Mouse (Mus musculus): ENCODE data around the gene Cbwd1. TPM values are rescaled to one million over a fixed set of nuclear protein-coding genes. Genes with fewer than 3 reads are reported as not detected.

Cbwd1 gene
- polyA plus RNA-seq, 1 experiment = 45.4 TPM

GRCm38 (mm10) chr19:24971307-24971706, 9.9 kb upstream of the Cbwd1 start:
- Histone ChIP-seq H3K36me3 (ENCODE audit: control insufficient read depth, insufficient read depth, low read length, poor library complexity, severe bottlenecking) (no peaks in the 10 kb centered on the region), H3K9me3 (replicated peaks; ENCODE audit: control insufficient read depth, insufficient read depth, low read length, poor library complexity, severe bottlenecking) (no peaks in the 10 kb centered on the region), H3K27me3 (ENCODE audit: control insufficient read depth, insufficient read depth, low read length, poor library complexity, severe bottlenecking) (no peaks in the 10 kb centered on the region), H3K4me1 (ENCODE audit: control insufficient read depth, insufficient read depth, low read length) (no peaks in the 10 kb centered on the region), H3K4me3 (ENCODE audit: low read depth, low read length) (no peak overlapping the region), H3K9ac (ENCODE audit: low read depth, poor library complexity, severe bottlenecking) (no peak overlapping the region), H3K27ac (ENCODE audit: insufficient read depth, low read length) (no peak overlapping the region)
- TF ChIP-seq EP300 (IDR thresholded peaks at IDR 0.05; ENCODE audit: insufficient read depth, low read depth, low read length) (no peak), POLR2A (IDR thresholded peaks at IDR 0.05; ENCODE audit: insufficient read depth, low read length) (no peak), CTCF (IDR thresholded peaks at IDR 0.05; ENCODE audit: low read depth, low read length) (no peak)

- Histone ChIP-seq H3K9ac (ENCODE audit: low read depth, poor library complexity, severe bottlenecking) (no peak overlapping the region), H3K4me1 (ENCODE audit: control insufficient read depth, insufficient read depth, low read length) (no peaks in the 10 kb centered on the region), H3K4me3 (ENCODE audit: low read depth, low read length) (no peak overlapping the region), H3K27ac (ENCODE audit: insufficient read depth, low read length) (no peak overlapping the region), H3K36me3 (ENCODE audit: control insufficient read depth, insufficient read depth, low read length, poor library complexity, severe bottlenecking) (no peaks in the 10 kb centered on the region), H3K27me3 (ENCODE audit: control insufficient read depth, insufficient read depth, low read length, poor library complexity, severe bottlenecking) (no peaks in the 10 kb centered on the region), H3K9me3 (replicated peaks; ENCODE audit: control insufficient read depth, insufficient read depth, low read length, poor library complexity, severe bottlenecking) (no peaks in the 10 kb centered on the region)
- no peak for TF ChIP-seq POLR2A (IDR thresholded peaks at IDR 0.05; ENCODE audit: insufficient read depth, low read length)
Measured at GRCm38 (mm10) chr19:24966941-24967340, 5.5 kb upstream of the Cbwd1 start.

- H3K9ac ChIP-seq (ENCODE audit: low read depth, poor library complexity, severe bottlenecking) = no peak overlapping the region
- H3K27me3 ChIP-seq (ENCODE audit: control insufficient read depth, insufficient read depth, low read length, poor library complexity, severe bottlenecking) = no peaks in the 10 kb centered on the region
- no peak overlapping the region for H3K27ac ChIP-seq (ENCODE audit: insufficient read depth, low read length)
- no peaks in the 10 kb centered on the region for H3K9me3 ChIP-seq (replicated peaks; ENCODE audit: control insufficient read depth, insufficient read depth, low read length, poor library complexity, severe bottlenecking)
- no peak overlapping the region for H3K4me3 ChIP-seq (ENCODE audit: low read depth, low read length)
- no peaks in the 10 kb centered on the region for H3K36me3 ChIP-seq (ENCODE audit: control insufficient read depth, insufficient read depth, low read length, poor library complexity, severe bottlenecking)
- no peak for TF ChIP-seq EP300 (IDR thresholded peaks at IDR 0.05; ENCODE audit: insufficient read depth, low read depth, low read length)
- TF ChIP-seq POLR2A (IDR thresholded peaks at IDR 0.05; ENCODE audit: insufficient read depth, low read length) = no peak
- no peak for TF ChIP-seq CTCF (IDR thresholded peaks at IDR 0.05; ENCODE audit: low read depth, low read length)
- H3K4me1 ChIP-seq (ENCODE audit: control insufficient read depth, insufficient read depth, low read length) = no peaks in the 10 kb centered on the region
Measured at GRCm38 (mm10) chr19:24966203-24966602, 4.8 kb upstream of the Cbwd1 start.

GRCm38 (mm10) chr19:24958531-24958930, 2.9 kb downstream of the Cbwd1 start:
- Histone ChIP-seq H3K27ac (ENCODE audit: insufficient read depth, low read length) (no peak overlapping the region), H3K9ac (ENCODE audit: low read depth, poor library complexity, severe bottlenecking) (no peak overlapping the region), H3K9me3 (replicated peaks; ENCODE audit: control insufficient read depth, insufficient read depth, low read length, poor library complexity, severe bottlenecking) (no peaks in the 10 kb centered on the region), H3K4me1 (ENCODE audit: control insufficient read depth, insufficient read depth, low read length) (no peaks in the 10 kb centered on the region), H3K27me3 (ENCODE audit: control insufficient read depth, insufficient read depth, low read length, poor library complexity, severe bottlenecking) (no peaks in the 10 kb centered on the region), H3K4me3 (ENCODE audit: low read depth, low read length) (no peak overlapping the region), H3K36me3 (ENCODE audit: control insufficient read depth, insufficient read depth, low read length, poor library complexity, severe bottlenecking) (peaks cover 12% of the 10 kb centered on the region)
- TF ChIP-seq POLR2A (IDR thresholded peaks at IDR 0.05; ENCODE audit: insufficient read depth, low read length) (no peak), EP300 (IDR thresholded peaks at IDR 0.05; ENCODE audit: insufficient read depth, low read depth, low read length) (no peak), CTCF (IDR thresholded peaks at IDR 0.05; ENCODE audit: low read depth, low read length) (no peak)

DNA sequence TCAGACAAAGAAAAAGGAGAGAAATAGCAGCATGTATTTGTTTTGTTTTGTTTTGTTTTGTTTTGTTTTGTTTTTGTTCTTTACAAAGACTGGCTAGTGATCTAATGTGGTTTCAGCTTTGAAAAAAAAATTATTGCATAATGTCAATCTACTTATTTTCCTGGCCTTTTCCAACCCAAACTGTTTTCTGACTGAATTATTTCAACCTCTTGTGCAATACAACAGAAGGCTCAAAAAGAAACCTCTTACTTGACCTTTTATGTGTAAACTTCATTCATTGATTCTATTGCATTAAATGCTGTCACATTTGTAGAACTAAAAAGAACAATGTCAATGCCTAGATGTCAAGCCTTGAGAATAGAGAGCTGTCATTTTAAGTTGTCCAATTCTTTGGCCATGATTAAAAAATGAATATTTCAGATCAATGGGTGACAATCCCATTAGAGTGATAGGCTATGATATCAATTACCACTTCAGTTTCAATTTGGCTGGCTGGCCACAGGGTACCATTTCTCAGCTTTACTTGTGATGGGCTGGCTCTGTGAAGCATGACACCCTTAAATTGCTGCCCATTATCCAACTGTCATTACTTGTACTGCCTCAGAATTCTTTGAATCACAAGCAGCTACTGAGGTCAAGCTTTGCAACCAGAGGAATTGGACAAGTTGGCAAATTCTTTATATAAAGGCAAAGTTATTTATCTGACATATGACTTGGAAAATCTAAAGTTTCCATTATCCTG, 15.7 kb downstream of the Cbwd1 start:
- H3K4me3 ChIP-seq (ENCODE audit: low read depth, low read length) = no peak overlapping the region
- no peaks in the 10 kb centered on the region for H3K9me3 ChIP-seq (replicated peaks; ENCODE audit: control insufficient read depth, insufficient read depth, low read length, poor library complexity, severe bottlenecking)
- no peaks in the 10 kb centered on the region for H3K36me3 ChIP-seq (ENCODE audit: control insufficient read depth, insufficient read depth, low read length, poor library complexity, severe bottlenecking)
- no peaks in the 10 kb centered on the region for H3K27me3 ChIP-seq (ENCODE audit: control insufficient read depth, insufficient read depth, low read length, poor library complexity, severe bottlenecking)
- TF ChIP-seq POLR2A (IDR thresholded peaks at IDR 0.05; ENCODE audit: insufficient read depth, low read length) = no peak
- TF ChIP-seq CTCF (IDR thresholded peaks at IDR 0.05; ENCODE audit: low read depth, low read length) = no peak
- no peak for TF ChIP-seq EP300 (IDR thresholded peaks at IDR 0.05; ENCODE audit: insufficient read depth, low read depth, low read length)
- no peaks in the 10 kb centered on the region for H3K4me1 ChIP-seq (ENCODE audit: control insufficient read depth, insufficient read depth, low read length)
- H3K9ac ChIP-seq (ENCODE audit: low read depth, poor library complexity, severe bottlenecking) = no peak overlapping the region
- H3K27ac ChIP-seq (ENCODE audit: insufficient read depth, low read length) = no peak overlapping the region

DNA sequence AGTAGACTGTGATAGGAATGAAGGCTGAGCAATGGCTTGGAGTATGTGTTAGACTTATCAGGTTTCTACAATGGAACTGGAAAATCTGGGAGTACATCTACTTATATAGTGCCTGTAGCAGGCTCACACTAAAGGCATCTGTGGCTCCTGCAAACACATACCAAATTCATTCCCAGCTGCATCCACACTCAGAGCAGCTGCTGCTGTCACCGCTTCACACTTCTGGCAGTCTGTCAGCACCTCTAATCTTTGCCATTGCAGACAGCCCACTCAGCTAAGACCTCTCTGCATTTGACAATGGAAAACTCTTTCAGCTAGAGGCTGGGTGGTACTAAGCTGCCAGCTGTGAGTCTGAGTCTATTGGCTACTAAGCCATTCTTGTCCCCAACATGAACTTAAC, 24.3 kb downstream of the Cbwd1 start:
- Histone ChIP-seq H3K4me3 (ENCODE audit: low read depth, low read length) (no peak overlapping the region), H3K4me1 (ENCODE audit: control insufficient read depth, insufficient read depth, low read length) (no peaks in the 10 kb centered on the region), H3K9me3 (replicated peaks; ENCODE audit: control insufficient read depth, insufficient read depth, low read length, poor library complexity, severe bottlenecking) (no peaks in the 10 kb centered on the region), H3K27me3 (ENCODE audit: control insufficient read depth, insufficient read depth, low read length, poor library complexity, severe bottlenecking) (no peaks in the 10 kb centered on the region), H3K9ac (ENCODE audit: low read depth, poor library complexity, severe bottlenecking) (no peak overlapping the region), H3K27ac (ENCODE audit: insufficient read depth, low read length) (no peak overlapping the region), H3K36me3 (ENCODE audit: control insufficient read depth, insufficient read depth, low read length, poor library complexity, severe bottlenecking) (no peaks in the 10 kb centered on the region)
- TF ChIP-seq CTCF (IDR thresholded peaks at IDR 0.05; ENCODE audit: low read depth, low read length) (no peak), EP300 (IDR thresholded peaks at IDR 0.05; ENCODE audit: insufficient read depth, low read depth, low read length) (no peak), POLR2A (IDR thresholded peaks at IDR 0.05; ENCODE audit: insufficient read depth, low read length) (no peak)

Data from ES-Bruce4 (cell line).